Mouse (Mus musculus) testis, adult 2 months (tissue): Measurements from ENCODE around the gene Ifih1.

Source experiments
- CTCF ChIP-seq: fragments of 200-500 bp; IDR thresholded peaks from 2 replicates; pipeline ENCODE4 v1.5.1; 2012; ENCODE audit warnings: low read depth, mild to moderate bottlenecking, inconsistent platforms, low read length, moderate library complexity; ENCODE audit not compliant: control insufficient read depth, insufficient read depth, insufficient replicate concordance
- POLR2A ChIP-seq: fragments of 200-500 bp; IDR thresholded peaks from 2 replicates; pipeline ENCODE4 v1.6.1; 2012; ENCODE audit warnings: low read depth, mild to moderate bottlenecking, inconsistent platforms, low read length, moderate library complexity; ENCODE audit not compliant: control insufficient read depth

DNA sequence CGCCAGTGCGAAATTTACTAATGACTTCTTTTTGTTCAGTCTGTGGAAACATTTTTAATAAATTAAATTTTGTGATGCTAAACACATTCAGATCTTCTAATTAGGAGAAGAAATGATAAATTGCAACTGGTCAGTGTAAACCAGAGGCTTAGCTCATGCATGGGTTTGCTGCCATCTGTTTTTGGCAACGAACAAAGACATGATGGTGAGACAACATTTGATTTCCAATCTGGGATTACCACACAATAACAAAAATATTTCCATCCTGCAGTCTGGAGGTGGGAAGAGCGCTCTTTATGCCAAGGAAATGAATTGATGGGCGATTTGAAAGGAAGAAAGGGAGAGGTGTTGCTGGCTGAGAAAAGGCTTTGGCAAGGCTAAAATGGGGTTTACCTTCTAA is 42.5 kb downstream of the Ifih1 start:
- no peak for TF ChIP-seq POLR2A
- no peak for TF ChIP-seq CTCF
